Mouse (Mus musculus) kidney, adult 2 months (tissue): ENCODE measurements around the gene Clasp2. TPM values are rescaled to one million over a fixed set of nuclear protein-coding genes. Genes with fewer than 3 reads are reported as not detected.

Experiments used
- DNase-seq: peaks from one replicate; pipeline ENCODE4 v3.0.0; 2021
- H3K27ac ChIP-seq: fragments of 200-500 bp; 2 replicates; pipeline ENCODE4 v1.5.1; 2012; ENCODE audit warnings: low read depth, low read length, control low read depth, inconsistent platforms; ENCODE audit not compliant: insufficient read depth
- H3K27me3 ChIP-seq: fragments of 200-500 bp; replicated peaks from 2 replicates; pipeline ENCODE4 v1.6.1; 2012; ENCODE audit warnings: mild to moderate bottlenecking, moderate library complexity, low read length, inconsistent platforms; ENCODE audit not compliant: control insufficient read depth, insufficient read depth
- H3K36me3 ChIP-seq: fragments of 200-500 bp; 2 replicates; pipeline ENCODE4 v1.6.1; 2012; ENCODE audit warnings: mild to moderate bottlenecking, moderate library complexity, low read length, inconsistent platforms; ENCODE audit not compliant: control insufficient read depth, insufficient read depth
- H3K4me1 ChIP-seq: fragments of 200-500 bp; 2 replicates; pipeline ENCODE4 v1.6.1; 2011; ENCODE audit warnings: low read length; ENCODE audit not compliant: control insufficient read depth, insufficient read depth
- H3K4me3 ChIP-seq: fragments of 200-500 bp; 2 replicates; pipeline ENCODE4 v1.5.1; 2011; ENCODE audit warnings: mild to moderate bottlenecking, low read depth, low read length, control low read depth; ENCODE audit not compliant: insufficient read depth
- CTCF ChIP-seq: fragments of 200-500 bp; conservative IDR thresholded peaks from 2 replicates; pipeline ENCODE4 v1.5.1; 2011; ENCODE audit warnings: low read depth, mild to moderate bottlenecking, control low read depth, low read length, moderate library complexity, mixed read lengths; ENCODE audit not compliant: insufficient read depth, insufficient read length
- POLR2A ChIP-seq: fragments of 200-500 bp; IDR thresholded peaks from one replicate; pipeline ENCODE4 v1.6.1; 2011; ENCODE audit warnings: low read depth, low read length, control low read depth
- WGBS: fragments of 180-500 bp; shearing (Covaris S2); methylation state at CpG from one replicate; pipeline ENCODE4 v1.1.7; 2018; 5-methylcytosine and 5-hydroxymethylcytosine counted together
- polyA plus RNA-seq: library from polyadenylated mRNA; depleted of rRNA; stranded (reverse); fragments of >200 nt; gene quantifications from 2 replicates; pipeline ENCODE4 v1.2.3, GENCODE M21; 2012

The Clasp2 gene
- polyA plus RNA-seq, 1 experiment: 9.1 TPM

- H3K27ac ChIP-seq: no peak overlapping the region
- TF ChIP-seq POLR2A: no peak
- TF ChIP-seq CTCF: no peak
- 91% methylated on average over 5 of the region's 5 CpGs for WGBS
- no peaks in the 10 kb centered on the region for H3K27me3 ChIP-seq
- no peak for DNase-seq
- H3K36me3 ChIP-seq: no peaks in the 10 kb centered on the region
- H3K4me1 ChIP-seq: no peaks in the 10 kb centered on the region
- no peak overlapping the region for H3K4me3 ChIP-seq
Measured at GRCm38 (mm10) chr9:113813086-113813485, 71.8 kb downstream of the Clasp2 start.

- no peak for DNase-seq
- H3K27ac ChIP-seq: no peak overlapping the region
- no peaks in the 10 kb centered on the region for H3K27me3 ChIP-seq
- WGBS: 56% methylated on average over 2 of the region's 2 CpGs
- TF ChIP-seq CTCF (no peak), POLR2A (no peak)
- no peaks in the 10 kb centered on the region for H3K4me1 ChIP-seq
- H3K36me3 ChIP-seq: no peaks in the 10 kb centered on the region
- no peak overlapping the region for H3K4me3 ChIP-seq
Measured at GRCm38 (mm10) chr9:113815836-113816235, 74.6 kb downstream of the Clasp2 start.

GRCm38 (mm10) chr9:113822150-113822549 lies 80.9 kb downstream of the Clasp2 start:
- WGBS: 27% methylated on average over 1 of the region's 1 CpGs
- no peak for DNase-seq
- Histone ChIP-seq H3K36me3 (no peaks in the 10 kb centered on the region), H3K4me3 (no peak overlapping the region), H3K27ac (no peak overlapping the region), H3K27me3 (no peaks in the 10 kb centered on the region), H3K4me1 (no peaks in the 10 kb centered on the region)
- TF ChIP-seq POLR2A (no peak), CTCF (no peak)

- no peak overlapping the region for H3K4me3 ChIP-seq
- WGBS: 84% methylated on average over 9 of the region's 9 CpGs
- no peaks in the 10 kb centered on the region for H3K27me3 ChIP-seq
- no peaks in the 10 kb centered on the region for H3K36me3 ChIP-seq
- no peak overlapping the region for H3K27ac ChIP-seq
- no peaks in the 10 kb centered on the region for H3K4me1 ChIP-seq
- no peak for DNase-seq
- TF ChIP-seq CTCF (no peak), POLR2A (no peak)
Measured at GRCm38 (mm10) chr9:113828719-113829118, 87.4 kb downstream of the Clasp2 start.

GRCm38 (mm10) chr9:113830219-113830618 lies 88.9 kb downstream of the Clasp2 start:
- Histone ChIP-seq H3K4me3 (no peak overlapping the region), H3K27ac (no peak overlapping the region), H3K4me1 (no peaks in the 10 kb centered on the region), H3K36me3 (no peaks in the 10 kb centered on the region), H3K27me3 (no peaks in the 10 kb centered on the region)
- no peak for DNase-seq
- WGBS: 78% methylated on average over 3 of the region's 3 CpGs
- TF ChIP-seq POLR2A: no peak
- TF ChIP-seq CTCF: no peak

- no peaks in the 10 kb centered on the region for H3K36me3 ChIP-seq
- WGBS: 53% methylated on average over 7 of the region's 7 CpGs
- H3K27ac ChIP-seq: no peak overlapping the region
- DNase-seq: no peak
- H3K4me1 ChIP-seq: no peaks in the 10 kb centered on the region
- H3K27me3 ChIP-seq: no peaks in the 10 kb centered on the region
- TF ChIP-seq POLR2A: no peak
- no peak for TF ChIP-seq CTCF
- H3K4me3 ChIP-seq: no peak overlapping the region
Measured at GRCm38 (mm10) chr9:113833481-113833880, 92.2 kb downstream of the Clasp2 start.

- no peaks in the 10 kb centered on the region for H3K27me3 ChIP-seq
- H3K27ac ChIP-seq: no peak overlapping the region
- no peak for TF ChIP-seq CTCF
- TF ChIP-seq POLR2A: no peak
- no peak for DNase-seq
- peaks cover 2% of the 10 kb centered on the region for H3K36me3 ChIP-seq
- no peak overlapping the region for H3K4me3 ChIP-seq
- H3K4me1 ChIP-seq: no peaks in the 10 kb centered on the region
- 87% methylated on average over 4 of the region's 4 CpGs for WGBS
Measured at GRCm38 (mm10) chr9:113837001-113837400, 95.7 kb downstream of the Clasp2 start.

GRCm38 (mm10) chr9:113837461-113837860 lies 96.2 kb downstream of the Clasp2 start:
- no peaks in the 10 kb centered on the region for H3K4me1 ChIP-seq
- TF ChIP-seq CTCF (no peak), POLR2A (no peak)
- no peak for DNase-seq
- peaks cover 2% of the 10 kb centered on the region for H3K36me3 ChIP-seq
- H3K27ac ChIP-seq: no peak overlapping the region
- 98% methylated on average over 5 of the region's 5 CpGs for WGBS
- no peaks in the 10 kb centered on the region for H3K27me3 ChIP-seq
- no peak overlapping the region for H3K4me3 ChIP-seq
